Mouse (Mus musculus): Measurements from ENCODE around the gene Uhrf2. TPM values are rescaled to one million over a fixed set of nuclear protein-coding genes. Genes with fewer than 3 reads are reported as not detected.

The Uhrf2 gene
- polyA plus RNA-seq, 1 experiment from 2014 or later = 54.9 TPM

GRCm38 (mm10) chr19:30029002-30029710 lies 1.2 kb upstream of the Uhrf2 start:
- no peak overlapping the region for H3K4me3 ChIP-seq (replicated peaks)
- 53% methylated on average over 11 of the region's 11 CpGs for WGBS
- no peaks in the 10 kb centered on the region for H3K27me3 ChIP-seq (replicated peaks)
- no peak overlapping the region for H3K9ac ChIP-seq
- no peaks in the 10 kb centered on the region for H3K9me3 ChIP-seq
- no peaks in the 10 kb centered on the region for H3K36me3 ChIP-seq
- no peak for ATAC-seq
- no peak overlapping the region; the same call in 1 of the 2 replicates for H3K4me2 ChIP-seq (replicated peaks)
- H3K27ac ChIP-seq = no peak overlapping the region
- peaks cover 6% of the 10 kb centered on the region; the same call in 1 of the 2 replicates for H3K4me1 ChIP-seq (replicated peaks)

GRCm38 (mm10) chr19:30030636-30031467 lies 539 bp downstream of the Uhrf2 start:
- H3K4me2 ChIP-seq (replicated peaks) = peak overlapping the region; percentile 81
- H3K36me3 ChIP-seq = no peaks in the 10 kb centered on the region
- WGBS = under 1% methylated on average over 77 of the region's 92 CpGs
- ATAC-seq = peak; percentile 64
- H3K9ac ChIP-seq = peak overlapping the region; percentile 99
- no peaks in the 10 kb centered on the region for H3K9me3 ChIP-seq
- H3K4me1 ChIP-seq (replicated peaks) = peaks cover 8% of the 10 kb centered on the region; the same call in 1 of the 2 replicates
- H3K27me3 ChIP-seq (replicated peaks) = no peaks in the 10 kb centered on the region
- peak overlapping the region; percentile 96 for H3K4me3 ChIP-seq (replicated peaks)
- H3K27ac ChIP-seq = peak overlapping the region; percentile 92

GRCm38 (mm10) chr19:30031468-30031931 lies 1.2 kb downstream of the Uhrf2 start:
- 2% methylated on average over 7 of the region's 7 CpGs for WGBS
- H3K27ac ChIP-seq = peak overlapping the region; percentile 92; the same call in 1 of the 2 replicates

GRCm38 (mm10) chr19:30032206-30032605 lies 1.9 kb downstream of the Uhrf2 start:
- ATAC-seq = no peak

More at GRCm38 (mm10) chr19:30031468-30031931, 1.2 kb downstream of the Uhrf2 start:
- no peaks in the 10 kb centered on the region for H3K36me3 ChIP-seq
- no peaks in the 10 kb centered on the region for H3K9me3 ChIP-seq
- H3K27me3 ChIP-seq (replicated peaks) = no peaks in the 10 kb centered on the region
- H3K9ac ChIP-seq = peak overlapping the region; percentile 99
- peak overlapping the region; percentile 96 for H3K4me3 ChIP-seq (replicated peaks)
- no peak for ATAC-seq
- peaks cover 8% of the 10 kb centered on the region; the same call in 1 of the 2 replicates for H3K4me1 ChIP-seq (replicated peaks)
- peak overlapping the region; percentile 81 for H3K4me2 ChIP-seq (replicated peaks)

GRCm38 (mm10) chr19:30035361-30035760 lies 5.0 kb downstream of the Uhrf2 start:
- Histone ChIP-seq H3K27ac (no peak overlapping the region), H3K27me3 (replicated peaks) (no peaks in the 10 kb centered on the region), H3K4me3 (replicated peaks) (no peak overlapping the region), H3K9me3 (no peaks in the 10 kb centered on the region), H3K9ac (no peak overlapping the region), H3K4me1 (replicated peaks) (peaks cover 5% of the 10 kb centered on the region; the same call in 1 of the 2 replicates), H3K4me2 (replicated peaks) (no peak overlapping the region), H3K36me3 (no peaks in the 10 kb centered on the region)
- ATAC-seq = no peak
- 56% methylated on average over 3 of the region's 3 CpGs for WGBS

More at GRCm38 (mm10) chr19:30032206-30032605, 1.9 kb downstream of the Uhrf2 start:
- Histone ChIP-seq H3K4me3 (replicated peaks) (no peak overlapping the region; the same call in 1 of the 2 replicates), H3K4me2 (replicated peaks) (peak overlapping the region; percentile 81), H3K9ac (no peak overlapping the region), H3K27me3 (replicated peaks) (no peaks in the 10 kb centered on the region), H3K4me1 (replicated peaks) (peaks cover 8% of the 10 kb centered on the region; the same call in 1 of the 2 replicates), H3K36me3 (no peaks in the 10 kb centered on the region), H3K27ac (no peak overlapping the region), H3K9me3 (no peaks in the 10 kb centered on the region)
- WGBS = 67% methylated on average over 3 of the region's 3 CpGs

- Histone ChIP-seq H3K36me3 (peaks cover 7% of the 10 kb centered on the region), H3K27me3 (replicated peaks) (no peaks in the 10 kb centered on the region), H3K4me1 (replicated peaks) (no peaks in the 10 kb centered on the region), H3K27ac (no peak overlapping the region), H3K9me3 (no peaks in the 10 kb centered on the region), H3K4me3 (replicated peaks) (no peak overlapping the region), H3K9ac (no peak overlapping the region), H3K4me2 (replicated peaks) (no peak overlapping the region)
- no peak for ATAC-seq
- WGBS = 89% methylated on average over 2 of the region's 2 CpGs
These were observed 13.4 kb downstream of the Uhrf2 start for GRCm38 (mm10) chr19:30043691-30044090.

- Histone ChIP-seq H3K4me1 (replicated peaks) (no peaks in the 10 kb centered on the region), H3K9ac (no peak overlapping the region), H3K4me3 (replicated peaks) (no peak overlapping the region), H3K9me3 (no peaks in the 10 kb centered on the region), H3K27me3 (replicated peaks) (no peaks in the 10 kb centered on the region), H3K36me3 (peaks cover 7% of the 10 kb centered on the region), H3K4me2 (replicated peaks) (no peak overlapping the region), H3K27ac (no peak overlapping the region)
- ATAC-seq = no peak
- WGBS = 94% methylated on average over 1 of the region's 1 CpGs
These were observed 14.3 kb downstream of the Uhrf2 start for GRCm38 (mm10) chr19:30044630-30045029.

- no peak for ATAC-seq
- peaks cover 7% of the 10 kb centered on the region for H3K36me3 ChIP-seq
- no peaks in the 10 kb centered on the region for H3K9me3 ChIP-seq
- no peaks in the 10 kb centered on the region for H3K4me1 ChIP-seq (replicated peaks)
- H3K4me2 ChIP-seq (replicated peaks) = no peak overlapping the region
- no peaks in the 10 kb centered on the region for H3K27me3 ChIP-seq (replicated peaks)
- no peak overlapping the region for H3K4me3 ChIP-seq (replicated peaks)
- no peak overlapping the region for H3K27ac ChIP-seq
- 62% methylated on average over 1 of the region's 1 CpGs for WGBS
- no peak overlapping the region for H3K9ac ChIP-seq
These were observed 15.5 kb downstream of the Uhrf2 start for GRCm38 (mm10) chr19:30045857-30046256.

GRCm38 (mm10) chr19:30050584-30050983 lies 20.3 kb downstream of the Uhrf2 start:
- no peaks in the 10 kb centered on the region for H3K4me1 ChIP-seq (replicated peaks)
- no peaks in the 10 kb centered on the region for H3K27me3 ChIP-seq (replicated peaks)
- peaks cover 7% of the 10 kb centered on the region for H3K36me3 ChIP-seq
- H3K9ac ChIP-seq = no peak overlapping the region
- ATAC-seq = peak; percentile 25; the same call in 1 of the 2 replicates
- WGBS = 87% methylated on average over 2 of the region's 2 CpGs
- H3K4me3 ChIP-seq (replicated peaks) = no peak overlapping the region
- no peak overlapping the region for H3K27ac ChIP-seq
- H3K9me3 ChIP-seq = no peaks in the 10 kb centered on the region
- no peak overlapping the region for H3K4me2 ChIP-seq (replicated peaks)

GRCm38 (mm10) chr19:30051479-30051878 lies 21.2 kb downstream of the Uhrf2 start:
- Histone ChIP-seq H3K27me3 (replicated peaks) (no peaks in the 10 kb centered on the region), H3K36me3 (peaks cover 7% of the 10 kb centered on the region), H3K4me2 (replicated peaks) (no peak overlapping the region), H3K9ac (no peak overlapping the region), H3K27ac (no peak overlapping the region), H3K4me1 (replicated peaks) (no peaks in the 10 kb centered on the region), H3K4me3 (replicated peaks) (no peak overlapping the region), H3K9me3 (no peaks in the 10 kb centered on the region)
- 94% methylated on average over 3 of the region's 3 CpGs for WGBS
- ATAC-seq = no peak

- Histone ChIP-seq H3K9me3 (no peaks in the 10 kb centered on the region), H3K27me3 (replicated peaks) (no peaks in the 10 kb centered on the region), H3K27ac (no peak overlapping the region), H3K4me3 (replicated peaks) (no peak overlapping the region), H3K4me2 (replicated peaks) (no peak overlapping the region), H3K36me3 (no peaks in the 10 kb centered on the region; the same call in 1 of the 2 replicates), H3K9ac (no peak overlapping the region), H3K4me1 (replicated peaks) (no peaks in the 10 kb centered on the region)
- 86% methylated on average over 2 of the region's 2 CpGs for WGBS
- ATAC-seq = no peak
These were observed 23.9 kb downstream of the Uhrf2 start for GRCm38 (mm10) chr19:30054218-30054617.

GRCm38 (mm10) chr19:30065797-30066196 lies 35.5 kb downstream of the Uhrf2 start:
- H3K9ac ChIP-seq = no peak overlapping the region
- no peaks in the 10 kb centered on the region for H3K36me3 ChIP-seq
- H3K9me3 ChIP-seq = no peaks in the 10 kb centered on the region
- ATAC-seq = no peak
- no peak overlapping the region for H3K4me3 ChIP-seq (replicated peaks)
- no peak overlapping the region for H3K4me2 ChIP-seq (replicated peaks)
- H3K27me3 ChIP-seq (replicated peaks) = no peaks in the 10 kb centered on the region
- no peaks in the 10 kb centered on the region; the same call in 1 of the 2 replicates for H3K4me1 ChIP-seq (replicated peaks)
- no peak overlapping the region for H3K27ac ChIP-seq
- 58% methylated on average over 4 of the region's 4 CpGs for WGBS

Data from intestine, embryonic 15.5 days (tissue).